Mouse (Mus musculus): ENCODE measurements around the gene Rdh1. TPM values are rescaled to one million over a fixed set of nuclear protein-coding genes. Genes with fewer than 3 reads are reported as not detected.

Gene Rdh1
- total RNA-seq (2022): under 1 TPM; 0.13 to 0.30 (median 0.16) TPM

DNA sequence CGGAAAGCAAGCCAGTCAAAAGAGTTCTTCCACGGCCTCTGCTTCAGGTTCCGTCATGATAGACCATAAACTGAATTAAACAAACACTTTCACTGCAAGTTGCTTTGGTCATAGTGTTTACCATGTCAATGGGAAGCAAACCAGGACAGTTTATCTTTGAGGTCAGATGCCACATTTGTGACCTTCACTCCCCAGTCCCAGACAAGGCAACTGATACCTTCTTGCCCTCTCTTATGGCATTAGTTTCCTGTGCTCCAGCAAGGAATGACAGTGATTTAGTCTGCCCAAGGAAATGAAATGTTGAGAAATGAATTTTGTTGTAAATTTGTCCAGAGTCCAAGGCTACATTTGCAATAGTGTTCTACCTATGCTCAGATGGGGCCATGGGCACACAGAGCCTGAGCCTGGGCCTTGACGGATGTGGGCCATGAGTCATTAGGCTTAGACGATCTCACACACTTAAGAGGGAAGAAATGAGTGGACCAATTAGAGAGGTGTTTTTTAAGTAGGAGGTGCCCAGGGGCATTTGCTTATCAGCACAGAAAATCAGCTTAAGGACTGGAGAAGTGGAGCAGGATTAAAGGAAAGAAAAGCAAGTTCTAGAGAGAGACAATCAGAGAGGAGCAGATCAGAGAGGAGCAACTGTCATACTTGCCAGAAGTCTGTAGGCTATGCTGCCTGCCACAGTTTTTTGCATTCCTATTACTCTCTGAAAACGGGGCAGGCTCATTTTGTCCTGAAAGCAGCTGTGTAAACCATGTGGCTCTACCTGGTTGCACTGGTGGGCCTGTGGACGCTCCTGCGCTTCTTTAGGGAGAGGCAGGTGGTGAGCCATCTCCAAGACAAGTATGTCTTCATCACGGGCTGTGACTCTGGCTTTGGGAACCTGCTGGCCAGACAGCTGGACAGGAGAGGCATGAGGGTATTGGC is at the start of gene Rdh1, which contains the start of gene Rdh16f1:
TSS of gene Rdh1 (plus strand) at position 541 of the 930 bp plus-strand sequence.
TSS of gene Rdh16f1 (plus strand) at position 607 of the 930 bp plus-strand sequence.
- no peak for DNase-seq (ENCODE audit: low spot score in 2 of 2)

- DNase-seq (ENCODE audit: low spot score in 2 of 2): no peak
These were observed 49.2 kb upstream of the Rdh1 start for GRCm38 (mm10) chr10:127710331-127710730.

- no peak for DNase-seq (ENCODE audit: low spot score in 2 of 2)
These were observed 46.8 kb upstream of the Rdh1 start for GRCm38 (mm10) chr10:127712736-127713135.

DNA sequence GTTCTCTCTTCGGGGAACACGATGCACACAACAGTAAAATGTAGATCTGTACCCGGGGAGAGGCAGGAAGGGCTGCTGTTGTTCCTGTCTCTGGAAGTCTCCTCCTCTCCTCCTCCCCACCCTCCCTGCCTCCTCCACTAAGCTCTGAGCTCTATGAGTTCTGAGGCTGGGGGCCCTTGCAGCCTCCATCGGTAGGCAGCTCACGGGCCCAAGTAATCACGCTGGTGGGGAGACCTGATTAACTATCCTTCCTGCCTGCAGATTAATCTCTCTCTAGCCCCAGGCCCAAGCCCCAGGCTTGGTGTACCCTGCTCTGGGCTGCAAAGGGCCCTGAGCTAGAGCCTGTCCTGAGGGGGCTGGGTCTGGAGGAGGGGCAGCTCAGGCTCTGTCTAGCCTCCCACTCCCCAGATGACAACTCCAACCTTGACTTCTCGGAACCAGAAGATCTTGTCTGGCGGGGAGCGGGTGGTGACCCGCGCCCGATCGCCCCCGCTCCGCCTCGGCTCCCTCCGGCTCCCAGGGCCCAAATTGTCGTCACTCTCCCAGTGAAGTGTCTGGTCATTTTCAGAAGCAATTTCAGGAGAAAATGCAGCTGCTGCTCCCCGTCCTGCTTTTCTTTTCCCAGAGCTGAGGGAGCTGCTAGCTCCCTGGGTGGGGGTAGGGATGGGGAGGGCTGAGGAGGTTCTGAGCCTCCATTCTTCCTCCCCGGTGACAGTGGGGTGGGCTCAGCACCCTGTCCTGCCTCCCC is 37.7 kb upstream of the Rdh1 start:
- no peak for DNase-seq (ENCODE audit: low spot score in 2 of 2)

- DNase-seq (ENCODE audit: low spot score in 2 of 2): no peak
These were observed 35.3 kb upstream of the Rdh1 start, which contains the start of gene Tac2 for GRCm38 (mm10) chr10:127724178-127724577. TSS of gene Tac2 (plus strand) at chr10:127724478.

DNA sequence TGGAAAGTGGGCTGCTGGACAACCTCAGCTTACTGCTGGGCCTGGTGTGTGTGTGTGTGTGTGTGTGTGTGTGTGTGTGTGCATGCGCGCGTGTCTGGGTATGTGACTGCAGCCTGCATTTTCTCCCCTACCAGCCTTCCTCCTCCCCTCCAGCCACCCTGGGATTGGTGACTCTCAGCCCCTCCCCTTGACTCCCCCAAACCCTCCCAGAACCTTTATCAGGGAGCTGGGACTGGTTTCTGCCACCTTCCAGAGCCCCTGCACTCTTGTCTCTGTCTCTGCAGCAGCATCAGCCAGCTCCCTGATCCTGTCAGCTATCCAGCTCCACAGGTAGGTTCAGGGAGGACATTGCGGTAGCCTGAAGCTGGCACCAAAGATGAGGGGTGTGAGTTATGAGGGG is 34.4 kb upstream of the Rdh1 start:
- DNase-seq (ENCODE audit: low spot score in 2 of 2): no peak

GRCm38 (mm10) chr10:127728437-127728836 is 31.1 kb upstream of the Rdh1 start:
- no peak for DNase-seq (ENCODE audit: low spot score in 2 of 2)

- DNase-seq (ENCODE audit: low spot score in 2 of 2): no peak
These were observed 29.1 kb upstream of the Rdh1 start for GRCm38 (mm10) chr10:127730285-127730932.

DNA sequence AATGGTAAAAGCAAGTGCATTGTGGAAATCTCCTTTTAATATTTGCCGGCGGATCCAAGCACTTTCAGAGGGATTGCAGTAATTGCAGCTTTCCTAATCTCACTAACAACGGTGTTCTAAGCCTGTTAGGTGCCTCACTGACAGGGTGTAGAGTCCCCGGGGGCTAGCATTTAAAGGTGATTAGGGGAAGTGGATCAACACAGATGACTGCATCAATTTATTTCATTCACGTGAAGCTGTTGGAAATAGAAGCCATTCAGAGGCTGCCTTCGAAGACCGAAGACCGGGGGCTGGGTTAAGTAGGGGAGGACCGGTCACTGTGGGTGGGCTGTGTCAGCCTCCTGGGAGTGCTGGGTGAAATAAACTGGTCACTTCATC is 28.6 kb upstream of the Rdh1 start:
- no peak for DNase-seq (ENCODE audit: low spot score in 2 of 2)

GRCm38 (mm10) chr10:127731397-127731796 is 28.1 kb upstream of the Rdh1 start:
- DNase-seq (ENCODE audit: low spot score in 2 of 2): no peak

GRCm38 (mm10) chr10:127734434-127734833 is 25.1 kb upstream of the Rdh1 start:
- DNase-seq (ENCODE audit: low spot score in 2 of 2): no peak

- DNase-seq (ENCODE audit: low spot score in 2 of 2): no peak
These were observed 23.3 kb upstream of the Rdh1 start for GRCm38 (mm10) chr10:127736266-127736665.

- no peak for DNase-seq (ENCODE audit: low spot score in 2 of 2)
These were observed 22.6 kb upstream of the Rdh1 start for GRCm38 (mm10) chr10:127736916-127737315.

DNA sequence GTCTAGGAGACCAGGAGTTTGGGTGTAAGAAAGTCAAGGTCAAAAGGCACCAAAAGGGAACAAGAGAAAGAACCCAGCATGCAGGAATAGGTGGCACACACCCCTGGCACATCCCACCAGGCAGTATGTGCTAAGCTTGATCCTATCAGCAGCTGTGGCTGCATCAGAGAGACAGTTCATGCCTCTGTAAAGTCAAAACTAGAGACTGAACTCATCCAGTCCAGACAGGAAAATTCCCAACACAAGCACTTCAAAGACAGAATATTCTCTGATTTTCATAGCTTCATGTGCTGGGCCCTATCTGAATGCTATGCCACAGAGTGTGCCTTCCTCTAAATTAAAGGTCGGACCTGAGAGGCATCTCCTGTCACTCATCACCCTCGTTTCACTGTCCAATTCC is 22.0 kb upstream of the Rdh1 start:
- DNase-seq (ENCODE audit: low spot score in 2 of 2): no peak

- DNase-seq (ENCODE audit: low spot score in 2 of 2): no peak
These were observed 21.2 kb upstream of the Rdh1 start for GRCm38 (mm10) chr10:127738151-127738882.

DNA sequence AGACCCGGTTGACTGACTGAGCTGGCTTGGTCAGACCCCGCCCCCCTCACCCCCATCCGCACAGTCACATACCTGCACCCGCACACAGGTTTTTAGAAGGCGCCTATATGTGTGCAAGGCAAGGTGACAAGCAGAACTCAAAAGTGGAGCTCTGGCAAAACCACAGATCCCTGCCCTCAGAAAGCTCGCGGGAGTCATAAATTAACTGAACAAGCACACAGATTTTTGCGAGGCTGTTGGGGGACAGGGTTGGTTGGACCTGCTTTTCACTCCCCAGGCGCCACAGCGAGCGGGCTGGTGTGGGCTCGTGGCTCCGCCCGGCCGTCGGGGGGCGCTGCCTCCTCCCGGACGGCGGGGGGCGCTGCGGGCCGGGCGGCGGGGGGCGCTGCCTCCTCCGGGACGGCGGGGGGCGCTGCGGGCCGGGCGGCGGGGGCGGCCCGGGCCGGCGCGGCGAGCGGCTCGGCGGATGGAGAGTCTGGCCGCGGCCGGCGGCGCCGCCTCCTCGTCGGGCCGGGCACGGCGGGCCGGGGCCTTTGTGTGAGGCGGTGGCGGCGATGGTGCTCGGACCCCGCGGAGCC is 20.3 kb upstream of the Rdh1 start, which contains the start of gene Zbtb39:
TSS of gene Zbtb39 (plus strand) at position 456 of the 578 bp plus-strand sequence.
- DNase-seq (ENCODE audit: low spot score in 2 of 2): peak; percentile 37 to 47

- no peak for DNase-seq (ENCODE audit: low spot score in 2 of 2)
These were observed 19.8 kb upstream of the Rdh1 start for GRCm38 (mm10) chr10:127739661-127740161.

DNA sequence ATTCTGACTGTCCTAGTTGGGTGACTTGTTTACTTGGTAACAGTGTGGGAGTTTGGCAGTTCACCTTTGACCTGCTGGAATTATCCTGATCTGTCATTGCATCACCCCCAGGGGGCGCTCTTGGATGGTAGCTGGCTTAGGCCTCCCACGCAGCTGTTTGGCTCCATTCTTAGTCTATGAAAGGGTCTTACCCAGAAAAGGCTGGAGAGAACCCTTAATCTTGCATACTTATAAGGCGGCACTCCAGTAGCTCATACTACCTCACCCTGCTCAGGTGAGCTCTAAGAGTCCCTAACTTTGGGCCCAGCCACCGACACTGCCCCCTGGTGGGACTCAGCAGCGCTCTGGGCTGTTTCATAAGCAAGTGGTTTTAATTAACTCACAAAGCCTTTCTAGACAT is 14.9 kb upstream of the Rdh1 start:
- no peak for DNase-seq (ENCODE audit: low spot score in 2 of 2)

DNA sequence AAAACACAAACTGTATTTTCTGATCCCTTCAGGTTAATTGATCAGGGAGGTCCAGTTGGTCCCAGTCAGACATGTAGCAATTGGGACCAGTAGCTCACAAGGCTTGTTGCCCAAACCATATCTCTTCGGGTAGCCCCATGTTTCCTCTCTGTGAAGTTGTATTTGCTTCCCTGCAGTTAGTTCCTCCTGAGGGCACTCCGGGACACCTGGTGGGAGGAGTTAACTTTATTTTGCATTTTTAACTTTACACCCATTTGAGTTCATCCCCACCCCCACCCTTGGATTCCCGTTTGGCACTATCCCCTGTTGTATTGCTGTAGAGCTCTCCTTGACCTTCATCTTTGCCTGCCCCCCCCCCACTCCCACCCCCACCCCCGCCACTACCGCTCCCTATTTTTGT is 13.6 kb upstream of the Rdh1 start:
- no peak for DNase-seq (ENCODE audit: low spot score in 2 of 2)

GRCm38 (mm10) chr10:127747254-127747653 is 12.3 kb upstream of the Rdh1 start:
- DNase-seq (ENCODE audit: low spot score in 2 of 2): no peak

Measured in left cerebral cortex, adult 8-10 months (tissue).